Mouse (Mus musculus) bone marrow, adult 2 months (tissue): ENCODE measurements around the gene Nutf2-ps1.

Experiments
- CTCF ChIP-seq: fragments of 200-500 bp; IDR thresholded peaks from 2 replicates; pipeline ENCODE4 v1.5.1; 2011; ENCODE audit warnings: low read length, control low read depth; ENCODE audit not compliant: control insufficient read depth, insufficient read depth
- POLR2A ChIP-seq: fragments of 200-500 bp; IDR thresholded peaks from 2 replicates; pipeline ENCODE4 v1.6.1; 2011; ENCODE audit warnings: low read depth, mild to moderate bottlenecking, control low read depth, low read length, borderline replicate concordance; ENCODE audit not compliant: control insufficient read depth

DNA sequence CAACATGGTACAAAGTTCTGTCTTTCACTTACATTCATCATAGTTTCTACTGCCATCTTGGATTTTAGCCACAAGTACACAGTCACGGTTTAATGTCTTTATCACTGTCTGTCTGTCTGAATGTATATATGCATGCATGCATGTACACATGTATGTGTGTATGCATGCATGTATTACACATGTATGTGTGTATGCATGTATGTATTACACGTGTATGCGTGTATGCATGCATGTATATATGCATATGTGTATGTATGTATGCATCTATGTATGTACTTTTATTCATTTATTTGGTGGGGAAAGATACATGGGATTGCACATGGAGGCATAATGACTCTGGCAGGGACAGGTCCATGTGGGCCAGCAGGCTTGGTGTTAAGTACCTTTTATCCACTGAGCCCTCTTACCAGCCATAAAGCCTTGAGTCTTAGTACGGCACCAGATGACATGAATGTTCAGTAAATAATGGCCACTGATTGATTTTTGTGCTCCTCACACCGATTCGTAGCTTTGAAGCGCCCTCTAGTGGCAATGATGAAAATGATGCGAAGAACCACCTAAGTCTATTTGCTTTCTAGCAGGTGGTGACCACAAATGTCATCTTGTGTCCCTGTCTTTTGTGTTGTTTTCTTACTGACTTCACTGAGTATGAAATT lies 10.1 kb downstream of the Nutf2-ps1 start:
- no peak for TF ChIP-seq POLR2A
- TF ChIP-seq CTCF, result peak; percentile 35; the same call in 1 of the 2 replicates
